Mouse (Mus musculus): ENCODE measurements around the gene Rnf19b. TPM values are rescaled to one million over a fixed set of nuclear protein-coding genes. Genes with fewer than 3 reads are reported as not detected.
A peak's percentile ranks its signal among the peaks of the same experiment; 100 is the strongest.

Gene Rnf19b
- total and polyA plus RNA-seq, 2 experiments, result 35.0 to 49.1 TPM

DNA sequence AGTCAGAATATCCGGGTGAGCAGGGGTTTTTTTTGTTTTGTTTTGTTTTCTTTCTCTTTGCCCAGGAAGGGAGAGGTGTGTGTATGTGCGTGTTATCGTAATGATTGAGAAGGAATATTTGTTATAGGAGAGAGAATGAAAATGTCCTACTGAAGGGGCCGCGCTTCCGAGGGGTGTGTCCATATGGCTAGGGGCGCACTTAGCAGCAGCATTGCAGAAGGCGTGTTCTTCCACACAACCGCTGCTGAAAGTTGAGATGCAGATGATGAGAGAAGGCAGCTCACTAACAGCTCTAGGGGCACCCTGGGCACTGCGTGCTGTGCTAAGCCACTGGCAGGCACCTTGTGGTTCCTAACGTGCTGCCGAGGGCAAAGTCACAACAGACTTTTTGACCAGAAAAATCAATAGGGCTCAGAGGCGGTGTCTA, 1.1 kb downstream of the Rnf19b start:
- Histone ChIP-seq H3K36me3 (ENCODE audit: control insufficient read depth, insufficient read depth, low read length) (no peaks in the 10 kb centered on the region; the same call in 1 of the 2 replicates), H3K4me3 (ENCODE audit: insufficient read depth, low read depth, low read length) (peak overlapping the region; percentile 70), H3K9ac (ENCODE audit: low read depth, low read length) (peak overlapping the region; percentile 88), H3K4me1 (ENCODE audit: control insufficient read depth, insufficient read depth, low read length) (peaks cover 10% of the 10 kb centered on the region), H3K79me2 (ENCODE audit: control insufficient read depth, insufficient read depth, low read length) (peaks cover 12% of the 10 kb centered on the region; the same call in 1 of the 2 replicates), H3K27me3 (ENCODE audit: control insufficient read depth, insufficient read depth, low read length) (no peaks in the 10 kb centered on the region), H3K27ac (replicated peaks; ENCODE audit: insufficient read depth, low read depth, low read length) (peak overlapping the region; percentile 48)
- WGBS, result 1% methylated on average over 13 of the region's 13 CpGs
- TF ChIP-seq POLR2A (IDR thresholded peaks at IDR 0.05; ENCODE audit: extremely low read depth, insufficient read depth, low read length) (0 out of 2 replicates have a peak, but pooled peaks have one; percentile 43), CTCF (IDR thresholded peaks at IDR 0.05; ENCODE audit: low read depth, low read length) (no peak)
- peak; percentile 94 for DNase-seq (ENCODE audit: extremely low read depth, low read depth, low spot score)

DNA sequence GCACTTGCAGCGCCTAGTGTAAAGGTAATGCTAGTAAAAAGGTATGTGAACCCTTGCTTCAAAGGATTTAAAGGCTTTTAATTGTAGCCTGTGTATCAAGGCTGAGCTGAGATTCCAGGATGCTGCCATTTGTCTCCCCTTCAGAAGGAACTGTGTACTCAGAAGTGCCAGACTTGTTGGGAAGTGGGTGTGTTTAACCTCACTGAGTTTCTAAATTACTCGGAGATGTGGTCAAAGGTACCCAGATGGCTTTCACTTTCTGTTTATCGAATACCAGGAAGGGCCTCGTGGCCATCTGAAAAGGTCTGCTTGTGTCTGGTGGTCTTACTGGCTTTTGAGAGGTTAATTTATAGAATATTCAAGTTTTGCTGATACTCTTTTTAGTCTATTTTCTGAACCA, 1.9 kb downstream of the Rnf19b start:
- H3K27ac ChIP-seq (replicated peaks; ENCODE audit: insufficient read depth, low read depth, low read length), result peak overlapping the region; percentile 55
- no peaks in the 10 kb centered on the region; the same call in 1 of the 2 replicates for H3K36me3 ChIP-seq (ENCODE audit: control insufficient read depth, insufficient read depth, low read length)
- DNase-seq (ENCODE audit: extremely low read depth, low read depth, low spot score), result peak; percentile 83
- no peak for TF ChIP-seq POLR2A (IDR thresholded peaks at IDR 0.05; ENCODE audit: extremely low read depth, insufficient read depth, low read length)
- no peak for TF ChIP-seq CTCF (IDR thresholded peaks at IDR 0.05; ENCODE audit: low read depth, low read length)
- H3K27me3 ChIP-seq (ENCODE audit: control insufficient read depth, insufficient read depth, low read length), result no peaks in the 10 kb centered on the region
- peak overlapping the region; percentile 46 for H3K4me3 ChIP-seq (ENCODE audit: insufficient read depth, low read depth, low read length)
- 7% methylated on average over 4 of the region's 4 CpGs for WGBS
- H3K4me1 ChIP-seq (ENCODE audit: control insufficient read depth, insufficient read depth, low read length), result peaks cover 10% of the 10 kb centered on the region
- peak overlapping the region; percentile 34 for H3K9ac ChIP-seq (ENCODE audit: low read depth, low read length)
- H3K79me2 ChIP-seq (ENCODE audit: control insufficient read depth, insufficient read depth, low read length), result peaks cover 14% of the 10 kb centered on the region; the same call in 1 of the 2 replicates

DNA sequence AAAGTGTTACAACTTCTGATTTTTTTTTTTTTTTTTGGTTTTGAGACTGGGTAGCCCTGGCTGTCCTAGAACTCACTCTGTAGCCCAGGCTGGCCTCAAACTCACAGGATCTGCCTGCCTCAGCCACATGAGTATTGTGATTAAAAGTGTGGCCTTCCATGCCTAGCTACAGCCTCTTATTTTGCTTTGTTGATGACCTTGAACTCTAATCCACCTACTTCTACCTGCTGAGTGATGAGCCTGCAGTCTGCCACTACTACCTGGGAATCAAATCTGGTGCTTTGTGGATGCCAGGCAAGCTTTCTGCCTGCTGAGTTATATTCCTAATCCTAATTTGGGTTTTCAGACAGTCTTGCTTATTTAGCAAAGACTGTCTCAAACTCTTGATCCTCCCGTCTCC, 3.4 kb downstream of the Rnf19b start:
- TF ChIP-seq CTCF (IDR thresholded peaks at IDR 0.05; ENCODE audit: low read depth, low read length) (no peak), POLR2A (IDR thresholded peaks at IDR 0.05; ENCODE audit: extremely low read depth, insufficient read depth, low read length) (no peak)
- Histone ChIP-seq H3K27me3 (ENCODE audit: control insufficient read depth, insufficient read depth, low read length) (no peaks in the 10 kb centered on the region), H3K79me2 (ENCODE audit: control insufficient read depth, insufficient read depth, low read length) (peaks cover 21% of the 10 kb centered on the region; the same call in 1 of the 2 replicates), H3K4me1 (ENCODE audit: control insufficient read depth, insufficient read depth, low read length) (peaks cover 10% of the 10 kb centered on the region), H3K4me3 (ENCODE audit: insufficient read depth, low read depth, low read length) (no peak overlapping the region), H3K27ac (replicated peaks; ENCODE audit: insufficient read depth, low read depth, low read length) (no peak overlapping the region), H3K9ac (ENCODE audit: low read depth, low read length) (no peak overlapping the region), H3K36me3 (ENCODE audit: control insufficient read depth, insufficient read depth, low read length) (no peaks in the 10 kb centered on the region; the same call in 1 of the 2 replicates)
- 94% methylated on average over 1 of the region's 1 CpGs for WGBS
- DNase-seq (ENCODE audit: extremely low read depth, low read depth, low spot score), result no peak

DNA sequence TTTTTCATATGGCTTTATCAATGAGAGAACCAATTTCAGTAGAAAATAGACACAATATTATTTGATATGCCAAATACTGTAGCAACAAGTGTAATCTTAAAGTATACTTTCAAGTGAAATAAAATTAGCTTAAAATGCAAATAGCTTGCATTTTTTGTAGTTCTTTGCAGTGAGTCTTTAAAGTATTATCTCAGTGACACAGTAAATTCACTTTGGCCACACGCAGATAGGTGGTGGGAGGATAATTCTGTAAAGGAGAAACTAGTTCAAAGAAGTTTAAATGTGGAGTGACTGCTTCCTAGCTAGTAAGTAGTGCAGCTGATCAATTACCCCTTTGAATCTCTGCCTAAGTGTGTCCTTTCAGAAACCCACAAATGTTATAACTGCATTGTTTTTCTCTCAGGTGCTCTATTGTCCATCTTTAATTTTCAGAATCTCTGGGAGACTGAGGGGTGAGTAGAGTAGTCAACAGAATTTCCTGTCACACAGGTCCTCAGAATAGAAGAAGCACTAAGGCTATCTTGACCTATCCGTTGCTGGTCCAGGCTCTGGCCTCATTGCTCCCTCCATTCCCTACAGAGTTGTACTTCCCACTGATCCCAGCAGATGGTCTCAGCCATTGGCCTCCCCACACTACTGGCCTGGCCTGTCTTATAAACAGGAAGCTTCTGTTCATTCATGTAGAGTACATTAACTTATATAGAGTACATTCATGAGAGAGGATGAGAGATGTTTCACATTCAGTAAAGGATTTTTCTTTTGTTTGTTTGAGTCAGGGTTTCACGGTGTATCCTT, 4.4 kb downstream of the Rnf19b start:
- WGBS, result 76% methylated on average over 3 of the region's 3 CpGs
- Histone ChIP-seq H3K4me1 (ENCODE audit: control insufficient read depth, insufficient read depth, low read length) (peaks cover 7% of the 10 kb centered on the region), H3K36me3 (ENCODE audit: control insufficient read depth, insufficient read depth, low read length) (no peaks in the 10 kb centered on the region; the same call in 1 of the 2 replicates), H3K4me3 (ENCODE audit: insufficient read depth, low read depth, low read length) (no peak overlapping the region), H3K27ac (replicated peaks; ENCODE audit: insufficient read depth, low read depth, low read length) (no peak overlapping the region), H3K27me3 (ENCODE audit: control insufficient read depth, insufficient read depth, low read length) (no peaks in the 10 kb centered on the region), H3K79me2 (ENCODE audit: control insufficient read depth, insufficient read depth, low read length) (peaks cover 25% of the 10 kb centered on the region; the same call in 1 of the 2 replicates), H3K9ac (ENCODE audit: low read depth, low read length) (no peak overlapping the region)
- TF ChIP-seq CTCF (IDR thresholded peaks at IDR 0.05; ENCODE audit: low read depth, low read length), result no peak
- no peak for TF ChIP-seq POLR2A (IDR thresholded peaks at IDR 0.05; ENCODE audit: extremely low read depth, insufficient read depth, low read length)
- no peak for DNase-seq (ENCODE audit: extremely low read depth, low read depth, low spot score)

DNA sequence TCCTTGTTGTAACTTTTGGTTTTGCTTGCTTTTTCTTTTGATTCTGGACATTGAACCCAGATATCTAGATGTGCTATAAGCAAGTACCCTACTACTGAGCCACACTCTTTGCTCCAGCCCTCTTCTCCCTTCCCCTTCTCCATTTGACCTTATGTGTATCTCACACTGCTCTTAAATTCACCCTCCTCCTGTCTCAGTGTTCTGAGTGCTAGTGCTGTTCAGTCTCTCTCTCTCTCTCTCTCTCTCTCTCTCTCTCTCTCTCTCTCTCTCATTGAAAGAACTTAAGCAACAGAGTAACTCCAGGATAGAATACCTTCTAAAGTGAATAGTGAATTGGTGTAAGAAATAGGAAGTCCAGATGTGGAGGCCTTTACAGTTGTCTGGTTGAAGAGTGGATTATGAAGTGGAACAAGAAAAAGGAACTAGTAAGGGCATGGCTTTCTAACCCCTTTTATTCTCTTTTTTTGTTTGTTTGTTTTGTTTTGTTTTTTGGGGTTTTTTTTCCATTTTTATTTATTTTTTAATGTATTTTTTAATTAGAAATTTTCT, 7.7 kb downstream of the Rnf19b start:
- Histone ChIP-seq H3K4me3 (ENCODE audit: insufficient read depth, low read depth, low read length) (no peak overlapping the region), H3K79me2 (ENCODE audit: control insufficient read depth, insufficient read depth, low read length) (peaks cover 29% of the 10 kb centered on the region; the same call in 1 of the 2 replicates), H3K27me3 (ENCODE audit: control insufficient read depth, insufficient read depth, low read length) (no peaks in the 10 kb centered on the region), H3K27ac (replicated peaks; ENCODE audit: insufficient read depth, low read depth, low read length) (no peak overlapping the region), H3K36me3 (ENCODE audit: control insufficient read depth, insufficient read depth, low read length) (no peaks in the 10 kb centered on the region; the same call in 1 of the 2 replicates), H3K4me1 (ENCODE audit: control insufficient read depth, insufficient read depth, low read length) (peaks cover 5% of the 10 kb centered on the region), H3K9ac (ENCODE audit: low read depth, low read length) (no peak overlapping the region)
- no peak for DNase-seq (ENCODE audit: extremely low read depth, low read depth, low spot score)
- TF ChIP-seq POLR2A (IDR thresholded peaks at IDR 0.05; ENCODE audit: extremely low read depth, insufficient read depth, low read length), result no peak
- no peak for TF ChIP-seq CTCF (IDR thresholded peaks at IDR 0.05; ENCODE audit: low read depth, low read length)

Measured in liver, adult 2 months (tissue).